Mouse (Mus musculus): ENCODE measurements around the gene BC016579. TPM values are rescaled to one million over a fixed set of nuclear protein-coding genes. Genes with fewer than 3 reads are reported as not detected.
A peak's percentile ranks its signal among the peaks of the same experiment; 100 is the strongest.

BC016579 gene
- polyA plus RNA-seq, 1 experiment from 2014 or later: not detected

DNA sequence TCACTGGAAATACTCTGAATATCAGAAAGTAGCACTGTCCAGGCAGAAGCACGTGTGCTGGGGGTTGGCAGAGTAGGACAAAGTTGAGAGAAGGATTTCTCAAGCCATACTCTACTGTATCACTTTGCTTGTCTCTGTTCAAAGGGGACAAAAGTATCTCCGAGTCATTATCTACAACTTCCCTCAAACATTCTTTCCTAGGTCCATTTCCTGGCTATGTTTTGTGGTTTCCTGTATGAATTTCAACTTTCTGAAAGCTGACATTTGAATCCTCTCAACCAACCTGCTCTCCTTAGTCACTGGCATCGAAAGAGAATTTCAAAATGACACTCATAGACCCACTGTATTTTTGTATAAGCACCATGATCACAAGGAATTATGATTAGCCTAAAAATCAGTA is 14.3 kb upstream of the BC016579 start:
- Histone ChIP-seq H3K36me3 (no peaks in the 10 kb centered on the region), H3K27me3 (no peaks in the 10 kb centered on the region), H3K4me1 (replicated peaks) (no peaks in the 10 kb centered on the region), H3K4me2 (no peak overlapping the region), H3K27ac (no peak overlapping the region), H3K9me3 (replicated peaks) (no peaks in the 10 kb centered on the region), H3K4me3 (no peak overlapping the region), H3K9ac (no peak overlapping the region)
- no peak for ATAC-seq (replicated peaks; ENCODE audit: insufficient number of reproducible peaks, insufficient read depth, low FRiP score, low read depth)
- 53% methylated on average over 3 of the region's 3 CpGs for WGBS

- ATAC-seq (replicated peaks; ENCODE audit: insufficient number of reproducible peaks, insufficient read depth, low FRiP score, low read depth): no peak
- no peaks in the 10 kb centered on the region for H3K4me1 ChIP-seq (replicated peaks)
- H3K4me3 ChIP-seq: no peak overlapping the region
- no peaks in the 10 kb centered on the region for H3K27me3 ChIP-seq
- no peak overlapping the region for H3K4me2 ChIP-seq
- H3K9me3 ChIP-seq (replicated peaks): no peaks in the 10 kb centered on the region
- no peak overlapping the region for H3K9ac ChIP-seq
- H3K36me3 ChIP-seq: no peaks in the 10 kb centered on the region
- H3K27ac ChIP-seq: no peak overlapping the region
- WGBS: 53% methylated on average over 2 of the region's 2 CpGs
Measured at GRCm38 (mm10) chr16:45666136-45666535, 12.3 kb upstream of the BC016579 start.

DNA sequence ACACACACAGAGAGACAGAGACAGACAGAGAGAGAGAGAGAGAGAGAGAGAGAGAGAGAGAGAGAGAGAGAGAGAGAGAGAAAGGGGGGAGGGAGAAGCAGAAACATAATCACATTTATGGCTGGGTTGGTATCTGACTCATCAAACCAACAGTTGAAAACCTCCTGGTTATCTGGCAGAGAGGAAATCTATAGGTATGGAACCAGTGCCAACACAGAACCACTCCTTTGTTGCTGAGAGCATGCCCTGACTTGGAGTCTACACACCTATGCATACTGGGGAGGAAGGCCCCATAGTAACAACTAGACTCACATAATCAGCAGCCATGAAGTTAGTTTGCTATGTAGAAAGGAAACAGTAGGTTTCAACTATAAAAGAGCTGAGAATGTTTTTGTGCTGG is 8.5 kb upstream of the BC016579 start:
- no peaks in the 10 kb centered on the region for H3K36me3 ChIP-seq
- H3K27ac ChIP-seq: no peak overlapping the region
- ATAC-seq (replicated peaks; ENCODE audit: insufficient number of reproducible peaks, insufficient read depth, low FRiP score, low read depth): no peak
- H3K4me1 ChIP-seq (replicated peaks): no peaks in the 10 kb centered on the region
- no peak overlapping the region for H3K4me2 ChIP-seq
- no peaks in the 10 kb centered on the region for H3K27me3 ChIP-seq
- no peaks in the 10 kb centered on the region for H3K9me3 ChIP-seq (replicated peaks)
- H3K4me3 ChIP-seq: no peak overlapping the region
- H3K9ac ChIP-seq: no peak overlapping the region

- Histone ChIP-seq H3K4me3 (no peak overlapping the region), H3K4me2 (no peak overlapping the region), H3K27ac (no peak overlapping the region), H3K9me3 (replicated peaks) (no peaks in the 10 kb centered on the region), H3K36me3 (no peaks in the 10 kb centered on the region), H3K4me1 (replicated peaks) (no peaks in the 10 kb centered on the region), H3K27me3 (peaks cover 6% of the 10 kb centered on the region; the same call in 1 of the 2 replicates), H3K9ac (no peak overlapping the region)
- 67% methylated on average over 4 of the region's 4 CpGs for WGBS
- ATAC-seq (replicated peaks; ENCODE audit: insufficient number of reproducible peaks, insufficient read depth, low FRiP score, low read depth): no peak
Measured at GRCm38 (mm10) chr16:45659596-45659995, 5.7 kb upstream of the BC016579 start.

DNA sequence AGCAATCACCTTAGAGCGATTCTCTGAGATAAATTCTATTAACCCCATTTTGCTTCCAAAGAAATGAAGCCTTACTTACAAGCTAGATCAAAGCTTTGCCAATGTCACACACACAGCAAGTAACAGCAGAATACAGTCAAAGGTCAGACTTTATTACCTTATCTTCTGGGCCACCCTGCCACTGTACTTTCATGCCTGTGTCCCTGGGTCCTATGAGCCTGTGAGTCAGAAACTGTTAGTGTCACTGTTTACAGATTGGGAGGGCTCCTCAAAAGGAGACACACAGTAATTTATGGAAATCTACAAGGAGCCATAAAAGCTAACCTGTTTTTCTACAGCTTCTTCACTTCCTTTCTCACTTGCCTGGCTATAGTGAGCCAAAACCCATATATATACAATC is 4.4 kb upstream of the BC016579 start:
- Histone ChIP-seq H3K9me3 (replicated peaks) (no peaks in the 10 kb centered on the region), H3K4me2 (no peak overlapping the region), H3K27me3 (peaks cover 11% of the 10 kb centered on the region; the same call in 1 of the 2 replicates), H3K27ac (no peak overlapping the region), H3K4me3 (no peak overlapping the region), H3K36me3 (no peaks in the 10 kb centered on the region), H3K4me1 (replicated peaks) (peaks cover 9% of the 10 kb centered on the region), H3K9ac (no peak overlapping the region)
- WGBS: 85% methylated on average over 1 of the region's 1 CpGs
- ATAC-seq (replicated peaks; ENCODE audit: insufficient number of reproducible peaks, insufficient read depth, low FRiP score, low read depth): no peak

DNA sequence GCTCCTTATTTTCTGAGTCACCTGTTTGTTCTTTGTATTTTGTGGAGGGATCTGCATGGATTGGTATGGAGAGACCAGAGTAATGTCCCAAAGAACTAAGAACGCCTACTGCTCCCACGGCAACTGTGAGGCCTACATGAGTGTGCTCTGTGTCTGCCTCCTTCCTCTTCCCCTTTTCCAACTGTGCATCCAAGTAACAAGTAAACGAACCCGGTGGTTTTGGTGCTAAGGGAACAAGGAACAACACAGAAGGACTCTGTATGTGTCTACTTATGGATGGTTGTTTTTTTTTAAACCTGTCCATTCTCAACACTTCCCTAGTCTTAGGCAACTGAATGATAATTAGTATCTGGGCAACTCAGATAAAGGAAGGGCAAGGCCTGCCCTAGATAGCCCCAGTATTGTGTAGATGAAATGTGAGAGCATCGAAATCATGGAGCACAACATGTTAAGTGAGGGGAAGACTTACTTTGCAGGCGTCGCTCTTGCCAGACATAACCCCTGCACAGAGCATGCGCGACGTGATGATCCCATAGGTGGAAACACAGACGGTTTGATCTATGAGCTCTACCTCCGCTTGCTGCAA is 3.8 kb upstream of the BC016579 start:
- ATAC-seq (replicated peaks; ENCODE audit: insufficient number of reproducible peaks, insufficient read depth, low FRiP score, low read depth): no peak
- Histone ChIP-seq H3K4me3 (no peak overlapping the region), H3K9ac (no peak overlapping the region), H3K36me3 (no peaks in the 10 kb centered on the region), H3K27ac (no peak overlapping the region), H3K4me1 (replicated peaks) (peaks cover 11% of the 10 kb centered on the region), H3K9me3 (replicated peaks) (no peaks in the 10 kb centered on the region), H3K27me3 (peaks cover 11% of the 10 kb centered on the region; the same call in 1 of the 2 replicates), H3K4me2 (no peak overlapping the region)
- 85% methylated on average over 12 of the region's 12 CpGs for WGBS

- no peak overlapping the region for H3K9ac ChIP-seq
- ATAC-seq (replicated peaks; ENCODE audit: insufficient number of reproducible peaks, insufficient read depth, low FRiP score, low read depth): no peak
Measured at GRCm38 (mm10) chr16:45654465-45654864, 597 bp upstream of the BC016579 start.

DNA sequence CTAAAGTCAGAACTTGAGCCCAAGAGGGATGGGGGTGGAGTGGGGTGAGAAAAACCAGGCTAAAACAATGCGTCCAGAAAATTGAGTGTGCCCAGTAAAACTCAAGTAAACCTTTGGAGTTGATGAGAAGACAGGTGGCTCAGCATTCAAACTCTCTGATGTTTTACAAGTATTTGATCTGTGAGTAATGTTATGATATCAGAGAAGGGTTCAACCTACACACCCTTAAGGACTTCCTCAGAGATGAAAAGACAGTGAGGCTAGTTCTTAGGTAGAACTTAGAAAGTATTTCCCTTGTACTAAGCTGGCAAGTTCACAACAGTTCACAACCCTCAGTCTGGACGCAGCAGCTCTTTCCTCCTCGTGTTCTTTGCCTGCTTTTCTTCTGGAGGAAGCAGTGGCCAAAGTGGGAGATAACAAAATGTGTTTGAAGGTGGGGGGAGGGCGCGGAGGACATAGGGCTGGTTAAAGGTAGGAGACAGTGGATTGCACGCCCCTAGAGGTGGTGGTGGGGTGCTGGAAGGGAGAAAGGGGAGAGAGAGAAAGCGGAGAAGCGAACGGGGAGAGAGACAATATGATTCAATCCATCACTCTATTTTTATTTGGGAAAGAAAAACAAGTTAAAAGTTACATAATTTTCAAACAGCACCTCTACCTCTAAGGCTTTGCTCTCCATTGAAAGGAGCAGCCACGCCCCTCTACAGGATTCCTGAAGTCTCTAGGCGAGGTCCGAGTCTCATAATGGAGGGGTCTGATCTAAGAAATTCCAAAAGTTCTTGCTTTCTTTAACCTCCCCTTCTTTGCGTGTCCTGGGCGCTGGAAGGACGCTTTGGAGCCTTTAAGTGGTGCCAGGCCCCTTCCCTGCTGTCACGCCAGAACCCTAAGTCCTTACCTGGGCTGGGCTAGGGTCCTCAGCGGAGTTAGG is 597 bp downstream of the BC016579 start:
- 11% methylated on average over 17 of the region's 17 CpGs for WGBS
- Histone ChIP-seq H3K9ac (peak overlapping the region; percentile 33; the same call in 1 of the 2 replicates), H3K4me3 (peak overlapping the region; percentile 46), H3K27ac (no peak overlapping the region), H3K4me2 (peak overlapping the region; percentile 87), H3K36me3 (no peaks in the 10 kb centered on the region), H3K9me3 (replicated peaks) (no peaks in the 10 kb centered on the region), H3K4me1 (replicated peaks) (peaks cover 11% of the 10 kb centered on the region), H3K27me3 (peaks cover 11% of the 10 kb centered on the region; the same call in 1 of the 2 replicates)
- no peak for ATAC-seq (replicated peaks; ENCODE audit: insufficient number of reproducible peaks, insufficient read depth, low FRiP score, low read depth)

More at GRCm38 (mm10) chr16:45654465-45654864, 597 bp upstream of the BC016579 start:
- no peaks in the 10 kb centered on the region for H3K9me3 ChIP-seq (replicated peaks)
- no peak overlapping the region for H3K27ac ChIP-seq
- H3K36me3 ChIP-seq: no peaks in the 10 kb centered on the region
- no peak overlapping the region for H3K4me3 ChIP-seq
- peak overlapping the region; percentile 87 for H3K4me2 ChIP-seq
- peaks cover 11% of the 10 kb centered on the region for H3K4me1 ChIP-seq (replicated peaks)
- peaks cover 11% of the 10 kb centered on the region; the same call in 1 of the 2 replicates for H3K27me3 ChIP-seq
- 72% methylated on average over 9 of the region's 9 CpGs for WGBS

- Histone ChIP-seq H3K4me3 (no peak overlapping the region), H3K9ac (no peak overlapping the region), H3K27ac (no peak overlapping the region), H3K4me1 (replicated peaks) (peaks cover 11% of the 10 kb centered on the region), H3K9me3 (replicated peaks) (no peaks in the 10 kb centered on the region), H3K4me2 (no peak overlapping the region), H3K27me3 (peaks cover 11% of the 10 kb centered on the region; the same call in 1 of the 2 replicates), H3K36me3 (no peaks in the 10 kb centered on the region)
- ATAC-seq (replicated peaks; ENCODE audit: insufficient number of reproducible peaks, insufficient read depth, low FRiP score, low read depth): no peak
- 49% methylated on average over 2 of the region's 2 CpGs for WGBS
Measured at GRCm38 (mm10) chr16:45651497-45651896, 2.4 kb downstream of the BC016579 start.

- 44% methylated on average over 6 of the region's 6 CpGs for WGBS
- no peaks in the 10 kb centered on the region for H3K27me3 ChIP-seq
Measured at GRCm38 (mm10) chr16:45644380-45644779, 9.5 kb downstream of the BC016579 start.

GRCm38 (mm10) chr16:45643944-45644343 is 9.9 kb downstream of the BC016579 start:
- Histone ChIP-seq H3K4me2 (no peak overlapping the region), H3K36me3 (no peaks in the 10 kb centered on the region), H3K9me3 (replicated peaks) (no peaks in the 10 kb centered on the region), H3K9ac (no peak overlapping the region), H3K4me1 (replicated peaks) (no peaks in the 10 kb centered on the region), H3K4me3 (no peak overlapping the region), H3K27ac (no peak overlapping the region), H3K27me3 (no peaks in the 10 kb centered on the region)
- 81% methylated on average over 3 of the region's 3 CpGs for WGBS
- no peak for ATAC-seq (replicated peaks; ENCODE audit: insufficient number of reproducible peaks, insufficient read depth, low FRiP score, low read depth)

More at GRCm38 (mm10) chr16:45644380-45644779, 9.5 kb downstream of the BC016579 start:
- Histone ChIP-seq H3K9me3 (replicated peaks) (no peaks in the 10 kb centered on the region), H3K9ac (no peak overlapping the region), H3K4me3 (no peak overlapping the region), H3K36me3 (no peaks in the 10 kb centered on the region), H3K4me1 (replicated peaks) (no peaks in the 10 kb centered on the region), H3K27ac (no peak overlapping the region), H3K4me2 (no peak overlapping the region)
- ATAC-seq (replicated peaks; ENCODE audit: insufficient number of reproducible peaks, insufficient read depth, low FRiP score, low read depth): peak; percentile 47; the same call in 1 of the 2 replicates

Data from heart, embryonic 15.5 days (tissue).